In the genomic region with DNA sequence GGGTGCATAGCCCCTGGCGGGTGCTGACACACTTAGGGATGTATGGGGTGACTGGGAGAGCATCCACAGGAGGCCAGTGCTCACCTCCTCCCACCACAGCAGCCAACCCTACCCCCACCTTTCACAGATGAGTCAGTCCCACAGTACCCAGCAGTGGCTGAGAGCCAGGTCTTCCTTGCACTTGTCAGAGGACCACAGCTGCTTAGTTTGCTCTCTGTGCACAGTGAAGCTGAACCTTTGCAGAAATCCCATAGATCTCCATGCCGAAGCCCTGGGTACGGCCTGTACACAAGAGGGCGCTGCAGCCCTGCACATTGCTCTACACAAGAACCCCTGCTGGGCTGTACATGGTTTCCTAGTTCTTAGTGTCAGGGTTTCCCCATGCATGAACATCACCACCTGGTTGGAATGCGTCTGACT, we compare ENCODE assay signal across 9 mouse cellular contexts.
DNase-seq lines count a peak whose midpoint lies in the region; ATAC-seq lines count a peak whose summit lies in the region.
"Had no signal": no experiment of that assay in that cellular context is flagged by ENCODE, and none has a peak within 500 bp of the region (broad histone marks: within the 10 kb centered on the region; RNA-seq: fewer than 3 reads in every experiment).

No protein-coding gene starts in this region.

- WGBS in forebrain, embryonic 12.5 days, result 61% methylated on average over 5 of the region's 5 CpGs
- WGBS in forebrain, embryonic 10.5 days, result 60% methylated on average over 5 of the region's 5 CpGs
- WGBS in hindbrain, embryonic 12.5 days, result 63% methylated on average over 5 of the region's 5 CpGs
- WGBS in midbrain, embryonic 12.5 days, result 54% methylated on average over 5 of the region's 5 CpGs

- H3K4me3 ChIP-seq in forebrain, embryonic 12.5 days (replicated peaks), result no peak overlapping the region
- no peak overlapping the region for H3K4me3 ChIP-seq in forebrain, embryonic 10.5 days
- no peak overlapping the region for H3K4me3 ChIP-seq in hindbrain, embryonic 12.5 days
- no peak overlapping the region for H3K4me3 ChIP-seq in midbrain, embryonic 12.5 days
- H3K4me3 ChIP-seq: heart, embryonic 13.5 days had no signal

- H3K36me3 ChIP-seq in forebrain, embryonic 12.5 days (replicated peaks), result no peaks in the 10 kb centered on the region
- no peaks in the 10 kb centered on the region for H3K36me3 ChIP-seq in forebrain, embryonic 10.5 days (replicated peaks)
- 0 out of 2 replicates have a peak, but pooled peaks cover 5% of the 10 kb centered on the region for H3K36me3 ChIP-seq in hindbrain, embryonic 12.5 days
- H3K36me3 ChIP-seq in midbrain, embryonic 12.5 days, result no peaks in the 10 kb centered on the region; the same call in 1 of the 2 replicates
- H3K36me3 ChIP-seq: heart, embryonic 13.5 days had no signal

- no peak overlapping the region for H3K27ac ChIP-seq in forebrain, embryonic 12.5 days
- no peak overlapping the region for H3K27ac ChIP-seq in forebrain, embryonic 10.5 days
- H3K27ac ChIP-seq in hindbrain, embryonic 12.5 days, result no peak overlapping the region
- H3K27ac ChIP-seq in midbrain, embryonic 12.5 days (replicated peaks), result no peak overlapping the region
- H3K27ac ChIP-seq: heart, embryonic 13.5 days had no signal

- H3K27me3 ChIP-seq in forebrain, embryonic 12.5 days, result no peaks in the 10 kb centered on the region
- no peaks in the 10 kb centered on the region for H3K27me3 ChIP-seq in forebrain, embryonic 10.5 days (ENCODE audit: poor library complexity, severe bottlenecking)
- no peaks in the 10 kb centered on the region for H3K27me3 ChIP-seq in hindbrain, embryonic 12.5 days
- no peaks in the 10 kb centered on the region for H3K27me3 ChIP-seq in midbrain, embryonic 12.5 days
- H3K27me3 ChIP-seq: heart, embryonic 13.5 days had no signal

- peak; percentile 27; the same call in 1 of the 2 replicates for ATAC-seq in forebrain, embryonic 12.5 days (ENCODE audit: low FRiP score)
- peak; percentile 74 for ATAC-seq in hindbrain, embryonic 12.5 days (ENCODE audit: low FRiP score)
- ATAC-seq in midbrain, embryonic 12.5 days (ENCODE audit: low FRiP score, low read depth), result 0 out of 2 replicates have a peak, but pooled peaks have one; percentile 41

- H3K9ac ChIP-seq in forebrain, embryonic 12.5 days, result no peak overlapping the region
- H3K9ac ChIP-seq in hindbrain, embryonic 12.5 days, result no peak overlapping the region
- H3K9ac ChIP-seq in midbrain, embryonic 12.5 days (replicated peaks), result no peak overlapping the region
- H3K9ac ChIP-seq: heart, embryonic 13.5 days had no signal

- H3K4me1 ChIP-seq in forebrain, embryonic 12.5 days, result no peaks in the 10 kb centered on the region
- H3K4me1 ChIP-seq in forebrain, embryonic 10.5 days, result no peaks in the 10 kb centered on the region
- no peaks in the 10 kb centered on the region for H3K4me1 ChIP-seq in hindbrain, embryonic 12.5 days
- H3K4me1 ChIP-seq in midbrain, embryonic 12.5 days, result no peaks in the 10 kb centered on the region
- H3K4me1 ChIP-seq: heart, embryonic 13.5 days had no signal

- no peak for DNase-seq in forebrain, embryonic 10.5 days (ENCODE audit: extremely low spot score, low spot score)
- DNase-seq in R1 (ENCODE audit: low read depth, low spot score), result peak; percentile 65
- DNase-seq in cerebellum, postnatal 36 days, result peak; percentile 54 to 56
- DNase-seq in left cerebral cortex, adult 11 months (ENCODE audit: low spot score), result peak; percentile 67
- DNase-seq in spleen, postnatal 14 days (ENCODE audit: low spot score in 2 of 2), result no peak

- H3K4me2 ChIP-seq in forebrain, embryonic 12.5 days, result no peak overlapping the region
- H3K4me2 ChIP-seq in hindbrain, embryonic 12.5 days (replicated peaks), result no peak overlapping the region
- H3K4me2 ChIP-seq in midbrain, embryonic 12.5 days (replicated peaks), result no peak overlapping the region
- H3K4me2 ChIP-seq: heart, embryonic 13.5 days had no signal

- no peaks in the 10 kb centered on the region for H3K9me3 ChIP-seq in forebrain, embryonic 12.5 days
- H3K9me3 ChIP-seq in forebrain, embryonic 10.5 days, result no peaks in the 10 kb centered on the region
- no peaks in the 10 kb centered on the region for H3K9me3 ChIP-seq in hindbrain, embryonic 12.5 days (replicated peaks)
- H3K9me3 ChIP-seq in midbrain, embryonic 12.5 days, result no peaks in the 10 kb centered on the region
- H3K9me3 ChIP-seq: heart, embryonic 13.5 days had no signal

Comparison
In these comparisons a context has a peak if more than half of its experiments do, and no peak if none do; other contexts are left out.
1. DNase-seq: peak in R1 (single experiment), cerebellum, postnatal 36 days (2 of 2) and left cerebral cortex, adult 11 months (single experiment); none in forebrain, embryonic 10.5 days (single experiment) and spleen, postnatal 14 days (0 of 2).
2. Peak in every context shown above with its lines, with median percentiles within 50 percentile points of each other: ATAC-seq.